Mouse (Mus musculus) stomach, postnatal 0 days (tissue): ENCODE measurements around the gene Zfp704.

Source experiments
- CTCF ChIP-seq: IDR thresholded peaks from 2 replicates; pipeline ENCODE4 v1.5.1; 2016; ENCODE audit warnings: antibody characterized with exemption, low read depth, mild to moderate bottlenecking, moderate library complexity
- EP300 ChIP-seq: optimal IDR thresholded peaks from 2 replicates; pipeline ENCODE3; 2016; ENCODE audit warnings: antibody characterized with exemption

DNA sequence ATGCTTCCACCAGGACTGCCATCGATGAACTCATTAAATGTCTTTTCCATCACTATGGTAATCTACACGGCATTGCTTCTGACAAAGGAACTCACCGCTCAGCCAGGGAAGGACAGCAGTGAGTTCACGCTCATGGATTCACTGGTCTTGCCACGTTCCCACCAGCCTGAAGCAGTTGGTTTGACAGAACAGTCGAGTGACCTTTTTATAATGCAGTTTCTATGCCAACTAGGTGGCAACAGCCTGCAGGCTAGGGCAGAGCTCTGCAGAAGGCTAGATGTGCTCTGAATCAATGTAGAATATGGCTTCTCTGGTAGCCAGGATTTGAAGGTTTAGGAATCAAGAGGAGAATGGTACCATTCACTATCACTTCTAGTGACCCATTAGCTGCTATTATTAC is 186.2 kb downstream of the Zfp704 start:
- TF ChIP-seq CTCF (no peak), EP300 (no peak)
